Mouse (Mus musculus) CH12.LX (cell line): ENCODE data around the gene Olfr1282.

Experiments used
- CTCF ChIP-seq, 2 experiments: IDR thresholded peaks in 1 of 2; conservative IDR thresholded peaks in 1 of 2; 2 replicates each; pipeline ENCODE4 v1.5.1; 2011 to 2012; ENCODE audit warnings: low read depth in 2 of 2, low read length in 2 of 2, improper control_type of control experiment in 1 of 2, inconsistent platforms in 1 of 2, mild to moderate bottlenecking in 1 of 2, moderate library complexity in 1 of 2
- EP300 ChIP-seq: IDR thresholded peaks from 2 replicates; pipeline ENCODE4 v1.6.1; 2011; ENCODE audit warnings: low read length, improper control_type of control experiment
- MAFK ChIP-seq: IDR thresholded peaks from 2 replicates; pipeline ENCODE4 v1.6.1; 2011; ENCODE audit warnings: low read length, improper control_type of control experiment; ENCODE audit not compliant: insufficient replicate concordance
- POLR2A ChIP-seq: IDR thresholded peaks from 2 replicates; pipeline ENCODE4 v1.6.1; 2011; ENCODE audit warnings: low read depth, mild to moderate bottlenecking, improper control_type of control experiment, low read length
- POLR2AphosphoS2 ChIP-seq: IDR thresholded peaks from 2 replicates; pipeline ENCODE4 v1.6.1; 2011; ENCODE audit warnings: low read depth, low read length, improper control_type of control experiment

DNA sequence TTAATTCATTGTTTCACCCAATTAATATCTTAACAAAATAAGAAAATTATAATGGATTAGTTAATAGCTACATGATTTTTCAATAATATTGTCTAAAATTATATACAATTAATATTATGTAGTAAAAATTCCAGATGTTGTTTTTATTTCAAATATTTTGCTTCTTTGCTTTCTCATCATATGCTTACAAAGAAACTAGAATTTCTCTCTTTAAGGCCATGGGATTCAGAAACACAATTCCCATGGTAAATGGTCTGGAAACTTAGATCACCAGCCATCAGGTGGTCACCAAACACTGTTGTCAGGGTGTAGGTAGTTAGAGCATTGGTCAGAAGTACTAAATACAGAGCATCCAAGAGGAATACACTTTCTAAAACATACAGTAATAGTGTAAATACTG lies 46.0 kb downstream of the Olfr1282 start, which contains the start of gene Olfr1278:
- TF ChIP-seq POLR2AphosphoS2 (no peak), MAFK (no peak), CTCF (conservative IDR thresholded peaks at IDR 0.05 in 1 of 2, IDR thresholded peaks at IDR 0.05 in 1 of 2; ENCODE audit: low read depth in 2 of 2, low read length in 2 of 2) (no peak), POLR2A (no peak), EP300 (no peak)
